Mouse (Mus musculus) liver, adult 2 months (tissue): Measurements from ENCODE around the gene Uchl4. TPM values are rescaled to one million over a fixed set of nuclear protein-coding genes. Genes with fewer than 3 reads are reported as not detected.

Experiments used
- DNase-seq: peaks from one replicate; pipeline ENCODE4 v3.0.0-alpha.2; 2011; ENCODE audit warnings: low read depth, low spot score; ENCODE audit errors: extremely low read depth
- H3K27ac ChIP-seq: fragments of 200-500 bp; replicated peaks from 2 replicates; pipeline ENCODE4 v1.5.1; 2012; ENCODE audit warnings: low read depth, mild to moderate bottlenecking, control low read depth, inconsistent platforms, low read length; ENCODE audit not compliant: insufficient read depth
- H3K27me3 ChIP-seq: fragments of 200-500 bp; 2 replicates; pipeline ENCODE4 v1.6.1; 2012; ENCODE audit warnings: mild to moderate bottlenecking, moderate library complexity, low read length, inconsistent platforms; ENCODE audit not compliant: control insufficient read depth, insufficient read depth
- H3K36me3 ChIP-seq: fragments of 200-500 bp; 2 replicates; pipeline ENCODE4 v1.6.1; 2012; ENCODE audit warnings: low read length, inconsistent platforms; ENCODE audit not compliant: control insufficient read depth, insufficient read depth
- H3K4me1 ChIP-seq: fragments of 200-500 bp; 2 replicates; pipeline ENCODE4 v1.6.1; 2011; ENCODE audit warnings: low read length; ENCODE audit not compliant: control insufficient read depth, insufficient read depth
- H3K4me3 ChIP-seq: fragments of 200-500 bp; 2 replicates; pipeline ENCODE4 v1.5.1; 2011; ENCODE audit warnings: low read depth, mild to moderate bottlenecking, control low read depth, low read length, moderate library complexity; ENCODE audit not compliant: insufficient read depth
- H3K79me2 ChIP-seq: fragments of 200-500 bp; 2 replicates; pipeline ENCODE4 v1.6.1; 2012; ENCODE audit warnings: inconsistent platforms, mild to moderate bottlenecking, low read length, moderate library complexity; ENCODE audit not compliant: control insufficient read depth, insufficient read depth
- H3K9ac ChIP-seq: fragments of 200-500 bp; 2 replicates; pipeline ENCODE4 v1.6.1; 2012; ENCODE audit warnings: low read depth, mild to moderate bottlenecking, control low read depth, inconsistent platforms, low read length
- CTCF ChIP-seq: fragments of 200-500 bp; IDR thresholded peaks from 2 replicates; pipeline ENCODE4 v1.5.1; 2011; ENCODE audit warnings: low read depth, low read length, control low read depth
- POLR2A ChIP-seq: fragments of 200-500 bp; IDR thresholded peaks from 2 replicates; pipeline ENCODE4 v1.6.1; 2011; ENCODE audit warnings: low read length, control low read depth; ENCODE audit not compliant: insufficient read depth; ENCODE audit errors: extremely low read depth
- WGBS: fragments of 180-500 bp; shearing (Covaris S2); methylation state at CpG from one replicate; pipeline ENCODE4 v1.1.7; 2018; 5-methylcytosine and 5-hydroxymethylcytosine counted together
- polyA plus RNA-seq: library from polyadenylated mRNA; depleted of rRNA; stranded (reverse); fragments of >200 nt; gene quantifications from 2 replicates; pipeline ENCODE4 v1.2.3, GENCODE M21; 2012
- total RNA-seq: library from RNA; depleted of rRNA; stranded (reverse); fragments of >200 nt; gene quantifications from 2 replicates; pipeline ENCODE4 v1.2.3, GENCODE M21; 2014

Uchl4 gene
- total and polyA plus RNA-seq, 2 experiments, result 0.09 TPM; not detected in 1

DNA sequence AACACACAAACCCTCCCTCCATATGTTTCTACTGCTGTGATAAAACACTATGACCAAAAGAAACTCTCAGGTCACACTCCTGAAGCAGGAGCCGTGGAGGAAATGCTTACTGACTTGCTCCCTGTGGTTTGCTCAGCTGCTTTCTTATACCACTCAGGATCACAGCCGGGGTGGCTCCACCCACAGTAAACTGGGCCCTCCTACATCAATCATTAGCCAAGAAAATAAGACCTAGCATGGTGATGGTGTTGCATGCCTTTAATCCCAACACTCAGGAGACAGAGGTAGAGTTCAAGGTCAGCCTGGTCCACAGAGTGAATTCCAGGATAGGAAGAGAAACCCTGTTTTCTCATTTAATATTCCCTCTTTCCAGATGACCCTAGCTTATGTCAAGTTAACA is 35.1 kb upstream of the Uchl4 start:
- H3K9ac ChIP-seq, result no peak overlapping the region
- H3K36me3 ChIP-seq, result peaks cover 24% of the 10 kb centered on the region
- no peaks in the 10 kb centered on the region for H3K4me1 ChIP-seq
- H3K27me3 ChIP-seq, result no peaks in the 10 kb centered on the region
- H3K79me2 ChIP-seq, result no peaks in the 10 kb centered on the region
- no peak overlapping the region for H3K4me3 ChIP-seq
- no peak for TF ChIP-seq POLR2A
- no peak for TF ChIP-seq CTCF
- H3K27ac ChIP-seq, result no peak overlapping the region
- WGBS, result 46% methylated on average over 2 of the region's 2 CpGs
- peak; percentile 55 for DNase-seq

DNA sequence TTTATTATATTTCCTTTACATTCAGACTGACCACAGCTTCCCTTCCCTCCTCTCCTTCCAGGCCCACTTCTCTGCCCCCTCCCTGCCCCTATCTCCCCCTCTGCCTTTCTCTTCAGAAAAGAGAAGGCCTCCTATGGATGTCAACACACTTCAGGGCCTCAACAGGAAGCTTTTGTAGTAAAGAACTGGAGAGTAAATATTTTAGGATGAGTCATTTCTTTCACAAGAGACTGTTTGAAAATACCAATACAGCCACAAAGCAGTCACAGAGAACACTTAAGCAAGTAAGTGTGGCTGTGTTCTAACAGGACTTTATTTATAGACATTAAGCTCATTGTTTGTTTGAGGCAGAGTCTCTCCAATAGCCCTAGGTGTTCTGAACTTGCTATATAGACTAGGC is 32.7 kb upstream of the Uchl4 start:
- DNase-seq, result no peak
- no peak for TF ChIP-seq POLR2A
- TF ChIP-seq CTCF, result no peak
- Histone ChIP-seq H3K27ac (no peak overlapping the region), H3K79me2 (no peaks in the 10 kb centered on the region), H3K4me3 (no peak overlapping the region), H3K9ac (no peak overlapping the region), H3K4me1 (no peaks in the 10 kb centered on the region), H3K36me3 (peaks cover 35% of the 10 kb centered on the region), H3K27me3 (no peaks in the 10 kb centered on the region)

DNA sequence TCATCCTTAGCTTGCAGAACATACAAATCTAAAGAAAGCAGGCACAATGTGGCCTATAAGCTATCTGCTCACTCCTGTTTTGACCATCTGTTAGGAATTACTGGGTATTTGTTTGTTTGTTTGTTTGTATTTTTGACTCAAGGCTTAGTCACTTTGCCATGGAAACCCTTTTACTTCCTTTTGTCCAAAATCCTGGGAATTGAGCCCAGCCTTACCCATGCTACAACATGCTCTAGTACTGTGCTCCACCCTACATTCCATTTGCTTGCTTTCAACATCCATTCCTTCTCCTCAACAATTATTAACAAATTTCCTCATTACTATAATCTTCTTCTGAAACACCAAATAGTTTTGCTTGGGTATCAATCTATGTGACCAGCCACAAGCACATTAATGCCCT is 32.1 kb upstream of the Uchl4 start:
- no peak overlapping the region for H3K4me3 ChIP-seq
- peaks cover 36% of the 10 kb centered on the region for H3K36me3 ChIP-seq
- H3K9ac ChIP-seq, result no peak overlapping the region
- no peak overlapping the region for H3K27ac ChIP-seq
- TF ChIP-seq POLR2A, result no peak
- TF ChIP-seq CTCF, result no peak
- no peaks in the 10 kb centered on the region for H3K79me2 ChIP-seq
- H3K4me1 ChIP-seq, result no peaks in the 10 kb centered on the region
- H3K27me3 ChIP-seq, result no peaks in the 10 kb centered on the region
- DNase-seq, result no peak

DNA sequence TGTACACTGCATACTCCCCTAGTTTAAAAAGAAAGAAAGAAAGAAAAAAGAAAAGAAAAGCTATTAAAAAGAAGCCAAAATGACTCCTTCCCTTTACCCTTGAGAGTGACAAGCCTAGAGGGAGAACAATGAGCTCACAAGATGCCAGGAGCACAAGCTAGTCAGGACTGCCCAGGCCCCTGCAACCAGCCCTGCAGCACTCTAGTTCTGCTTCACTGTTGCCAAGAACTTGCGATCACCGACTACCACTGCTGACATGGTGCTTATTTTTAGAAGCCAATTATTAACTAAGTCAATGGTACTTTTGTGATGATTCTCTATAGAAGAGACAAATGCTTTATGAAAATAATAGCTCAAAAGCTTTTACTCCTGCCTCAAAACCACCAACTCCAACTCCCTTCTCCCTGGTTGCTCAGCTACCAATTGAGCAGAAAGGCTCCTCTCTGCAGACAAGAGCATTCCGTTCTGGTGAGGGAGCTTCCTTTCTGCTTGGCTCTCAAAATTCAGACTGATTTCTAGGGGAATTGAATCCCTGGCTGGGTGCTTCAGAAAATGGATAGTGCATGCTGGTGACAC is 27.4 kb upstream of the Uchl4 start:
- TF ChIP-seq CTCF, result no peak
- TF ChIP-seq POLR2A, result no peak
- DNase-seq, result no peak

DNA sequence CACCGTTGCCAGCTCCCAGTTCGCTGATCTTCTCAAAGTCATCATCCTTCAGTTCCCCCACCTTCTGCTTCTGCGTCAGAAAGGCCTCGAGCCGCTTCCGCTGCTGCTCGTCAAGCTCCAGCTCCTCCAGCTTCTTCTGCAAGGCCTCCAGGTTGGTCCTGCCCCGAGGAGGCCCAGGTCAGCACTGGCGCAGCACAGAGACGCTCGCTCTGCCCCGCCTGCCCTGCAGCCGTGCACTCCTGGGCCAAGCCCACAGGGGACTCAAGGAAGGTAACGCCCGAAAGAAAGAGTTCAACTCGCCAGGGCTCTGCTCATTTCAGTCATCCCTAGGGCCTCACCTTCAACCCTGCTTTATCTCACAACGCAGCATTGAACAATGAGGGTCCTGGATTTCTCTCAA is 20.5 kb upstream of the Uchl4 start:
- Histone ChIP-seq H3K27ac (no peak overlapping the region), H3K9ac (no peak overlapping the region), H3K79me2 (peaks cover 14% of the 10 kb centered on the region; the same call in 1 of the 2 replicates), H3K4me1 (peaks cover 1% of the 10 kb centered on the region), H3K4me3 (no peak overlapping the region), H3K27me3 (no peaks in the 10 kb centered on the region), H3K36me3 (peaks cover 23% of the 10 kb centered on the region)
- DNase-seq, result no peak
- TF ChIP-seq CTCF (no peak), POLR2A (no peak)
- WGBS, result 96% methylated on average over 17 of the region's 17 CpGs

More for the DNA sequence above, 27.4 kb upstream of the Uchl4 start:
- 67% methylated on average over 3 of the region's 3 CpGs for WGBS
- Histone ChIP-seq H3K9ac (no peak overlapping the region), H3K4me1 (no peaks in the 10 kb centered on the region), H3K36me3 (peaks cover 50% of the 10 kb centered on the region), H3K4me3 (no peak overlapping the region), H3K27me3 (no peaks in the 10 kb centered on the region), H3K79me2 (0 out of 2 replicates have a peak, but pooled peaks cover 4% of the 10 kb centered on the region), H3K27ac (no peak overlapping the region)

DNA sequence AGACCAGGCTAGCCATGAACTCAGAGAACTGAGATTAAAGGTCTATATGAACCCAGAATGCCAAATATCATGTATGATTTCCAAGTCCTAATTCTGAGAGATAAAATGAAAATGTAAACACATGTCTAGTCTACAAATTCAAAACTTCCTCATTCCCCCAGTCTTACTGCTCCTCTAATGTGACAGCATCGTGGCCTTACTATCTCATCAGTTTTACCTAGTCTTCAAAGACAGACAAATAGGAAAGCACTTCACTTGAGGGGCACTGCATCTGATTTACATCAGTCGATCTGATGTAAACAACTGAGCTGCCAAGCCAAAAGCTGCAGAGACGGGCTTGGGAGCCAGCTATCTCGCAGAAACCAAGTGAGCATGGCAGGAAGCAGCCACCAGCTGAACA is 18.9 kb upstream of the Uchl4 start:
- no peak for DNase-seq
- no peak for TF ChIP-seq POLR2A
- TF ChIP-seq CTCF, result no peak
- Histone ChIP-seq H3K27ac (no peak overlapping the region), H3K36me3 (peaks cover 17% of the 10 kb centered on the region), H3K4me3 (no peak overlapping the region), H3K9ac (no peak overlapping the region), H3K4me1 (peaks cover 2% of the 10 kb centered on the region), H3K79me2 (peaks cover 17% of the 10 kb centered on the region; the same call in 1 of the 2 replicates), H3K27me3 (no peaks in the 10 kb centered on the region)
- WGBS, result 69% methylated on average over 4 of the region's 4 CpGs
